Mouse (Mus musculus): ENCODE data around the gene Il22ra2. TPM values are rescaled to one million over a fixed set of nuclear protein-coding genes. Genes with fewer than 3 reads are reported as not detected.

Il22ra2 gene
- polyA plus RNA-seq (2015; fragmentation: Nextera tagmentation; extraction: Ambion mirVana), result not detected in 2 replicates

DNA sequence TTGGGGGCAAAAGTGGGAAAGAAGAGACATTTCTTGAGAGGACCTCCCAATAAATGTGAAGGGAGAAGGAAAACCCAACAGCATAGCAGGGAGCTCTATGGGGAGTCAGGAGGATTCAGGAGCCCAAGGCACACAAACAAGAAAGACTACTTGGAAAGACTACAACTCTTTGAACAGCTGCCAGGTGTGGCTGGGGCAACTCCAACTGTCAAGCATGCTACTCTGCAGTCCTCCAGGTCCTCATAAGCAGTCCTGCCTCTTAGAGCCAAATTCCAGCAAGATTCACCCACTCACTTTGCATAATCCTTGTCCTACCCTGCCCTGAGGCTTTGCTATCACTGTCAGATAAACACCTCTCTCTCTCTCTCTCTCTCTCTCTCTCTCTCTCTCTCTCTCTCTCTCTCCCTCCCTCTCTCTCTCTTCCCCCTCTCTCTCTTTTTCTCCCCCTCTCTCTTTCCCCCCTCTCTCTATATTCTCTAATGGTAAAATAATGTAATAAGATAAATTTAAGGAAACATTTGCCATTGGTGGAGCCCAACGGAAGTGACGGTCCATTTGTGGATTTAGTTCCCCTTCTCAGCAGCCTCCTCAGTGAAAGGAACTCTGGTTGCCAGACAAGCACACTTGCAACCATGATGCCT, at the start of gene Il22ra2:
Gene Il22ra2 (plus strand): TSS at position 591 of the 641 bp plus-strand sequence.
- WGBS, result 98% methylated on average over 2 of the region's 2 CpGs
- Histone ChIP-seq H3K27me3 (no peaks in the 10 kb centered on the region), H3K9ac (no peak within 1 kb of the TSS), H3K36me3 (no peaks in the 10 kb centered on the region), H3K9me3 (no peaks in the 10 kb centered on the region), H3K4me1 (replicated peaks) (no peaks in the 10 kb centered on the region), H3K27ac (replicated peaks) (no peak within 1 kb of the TSS), H3K4me3 (no peak within 1 kb of the TSS), H3K4me2 (no peak within 1 kb of the TSS)
- no peak for ATAC-seq (ENCODE audit: low read depth)

GRCm38 (mm10) chr10:19577571-19577970, 44.2 kb upstream of the Il22ra2 start:
- no peak overlapping the region for H3K4me2 ChIP-seq
- no peak overlapping the region for H3K4me3 ChIP-seq
- ATAC-seq (ENCODE audit: low read depth), result no peak
- no peak overlapping the region for H3K27ac ChIP-seq (replicated peaks)
- no peak overlapping the region for H3K9ac ChIP-seq
- no peaks in the 10 kb centered on the region for H3K36me3 ChIP-seq
- no peaks in the 10 kb centered on the region for H3K9me3 ChIP-seq
- WGBS, result 96% methylated on average over 3 of the region's 3 CpGs
- no peaks in the 10 kb centered on the region for H3K4me1 ChIP-seq (replicated peaks)
- H3K27me3 ChIP-seq, result no peaks in the 10 kb centered on the region

GRCm38 (mm10) chr10:19578001-19578400, 43.8 kb upstream of the Il22ra2 start:
- no peak for ATAC-seq (ENCODE audit: low read depth)
- no peak overlapping the region for H3K4me2 ChIP-seq
- no peaks in the 10 kb centered on the region for H3K9me3 ChIP-seq
- 86% methylated on average over 6 of the region's 6 CpGs for WGBS
- H3K9ac ChIP-seq, result no peak overlapping the region
- H3K27me3 ChIP-seq, result no peaks in the 10 kb centered on the region
- no peak overlapping the region for H3K27ac ChIP-seq (replicated peaks)
- H3K4me1 ChIP-seq (replicated peaks), result no peaks in the 10 kb centered on the region
- H3K4me3 ChIP-seq, result no peak overlapping the region
- H3K36me3 ChIP-seq, result no peaks in the 10 kb centered on the region

DNA sequence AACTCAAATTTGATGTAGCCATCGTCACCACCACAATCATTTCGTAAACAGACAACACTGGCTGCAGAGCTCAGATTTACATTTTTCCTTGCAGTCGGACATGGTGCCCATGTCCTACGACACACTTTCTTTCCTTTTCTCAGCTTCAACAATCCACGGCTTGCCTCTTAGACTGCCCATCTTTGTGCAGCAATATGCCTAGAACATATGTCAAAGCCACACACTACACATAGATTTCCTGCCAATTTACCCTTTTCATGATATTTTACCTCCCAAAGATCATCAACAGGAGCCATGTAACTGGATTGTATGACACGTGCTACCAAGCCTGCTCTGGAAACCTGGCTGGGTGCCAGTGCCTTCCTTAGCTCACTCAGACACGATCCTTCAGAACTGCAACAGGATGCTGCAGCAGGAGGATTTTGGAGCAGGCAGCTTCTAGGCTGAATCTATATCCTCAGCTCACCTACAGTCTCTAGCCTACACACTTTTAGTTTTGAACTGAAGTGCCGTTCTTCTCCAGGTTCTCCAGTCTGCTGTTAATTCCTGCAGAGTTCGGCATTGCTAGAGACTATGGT, 43.3 kb upstream of the Il22ra2 start:
- no peak overlapping the region for H3K9ac ChIP-seq
- H3K4me3 ChIP-seq, result no peak overlapping the region
- H3K27me3 ChIP-seq, result no peaks in the 10 kb centered on the region
- H3K36me3 ChIP-seq, result no peaks in the 10 kb centered on the region
- no peaks in the 10 kb centered on the region for H3K4me1 ChIP-seq (replicated peaks)
- no peaks in the 10 kb centered on the region for H3K9me3 ChIP-seq
- H3K27ac ChIP-seq (replicated peaks), result no peak overlapping the region
- no peak for ATAC-seq (ENCODE audit: low read depth)
- 79% methylated on average over 9 of the region's 9 CpGs for WGBS
- H3K4me2 ChIP-seq, result no peak overlapping the region

DNA sequence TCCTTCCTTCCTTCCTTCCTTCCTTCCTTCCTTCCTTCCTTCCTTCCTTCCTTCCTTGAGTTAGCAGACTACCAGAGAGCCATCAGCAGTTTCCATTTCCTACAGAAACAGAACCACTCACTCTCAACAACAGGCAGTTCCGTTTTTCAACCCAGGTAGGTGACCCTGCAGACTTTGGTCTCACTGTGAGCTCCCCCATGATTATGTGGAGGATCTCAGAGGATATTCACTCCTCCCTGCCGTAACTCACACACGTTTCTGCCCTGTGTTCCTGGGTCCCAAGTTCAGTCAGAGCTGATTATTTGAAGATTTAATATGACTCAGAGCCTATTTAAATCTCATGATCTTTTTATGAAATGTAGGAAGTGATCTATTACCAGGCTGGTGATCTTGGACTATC, 41.1 kb upstream of the Il22ra2 start:
- H3K4me3 ChIP-seq, result no peak overlapping the region
- no peak overlapping the region for H3K4me2 ChIP-seq
- H3K9ac ChIP-seq, result no peak overlapping the region
- no peaks in the 10 kb centered on the region for H3K4me1 ChIP-seq (replicated peaks)
- H3K9me3 ChIP-seq, result no peaks in the 10 kb centered on the region
- H3K27ac ChIP-seq (replicated peaks), result no peak overlapping the region
- no peak for ATAC-seq (ENCODE audit: low read depth)
- no peaks in the 10 kb centered on the region for H3K36me3 ChIP-seq
- WGBS, result 66% methylated on average over 3 of the region's 3 CpGs
- H3K27me3 ChIP-seq, result no peaks in the 10 kb centered on the region

GRCm38 (mm10) chr10:19581844-19582582, 39.8 kb upstream of the Il22ra2 start:
- no peaks in the 10 kb centered on the region for H3K9me3 ChIP-seq
- no peaks in the 10 kb centered on the region for H3K27me3 ChIP-seq
- no peaks in the 10 kb centered on the region for H3K4me1 ChIP-seq (replicated peaks)
- H3K4me3 ChIP-seq, result no peak overlapping the region
- no peak overlapping the region for H3K27ac ChIP-seq (replicated peaks)
- no peak overlapping the region for H3K9ac ChIP-seq
- no peak overlapping the region for H3K4me2 ChIP-seq
- no peaks in the 10 kb centered on the region for H3K36me3 ChIP-seq
- ATAC-seq (ENCODE audit: low read depth), result no peak
- 81% methylated on average over 9 of the region's 9 CpGs for WGBS

DNA sequence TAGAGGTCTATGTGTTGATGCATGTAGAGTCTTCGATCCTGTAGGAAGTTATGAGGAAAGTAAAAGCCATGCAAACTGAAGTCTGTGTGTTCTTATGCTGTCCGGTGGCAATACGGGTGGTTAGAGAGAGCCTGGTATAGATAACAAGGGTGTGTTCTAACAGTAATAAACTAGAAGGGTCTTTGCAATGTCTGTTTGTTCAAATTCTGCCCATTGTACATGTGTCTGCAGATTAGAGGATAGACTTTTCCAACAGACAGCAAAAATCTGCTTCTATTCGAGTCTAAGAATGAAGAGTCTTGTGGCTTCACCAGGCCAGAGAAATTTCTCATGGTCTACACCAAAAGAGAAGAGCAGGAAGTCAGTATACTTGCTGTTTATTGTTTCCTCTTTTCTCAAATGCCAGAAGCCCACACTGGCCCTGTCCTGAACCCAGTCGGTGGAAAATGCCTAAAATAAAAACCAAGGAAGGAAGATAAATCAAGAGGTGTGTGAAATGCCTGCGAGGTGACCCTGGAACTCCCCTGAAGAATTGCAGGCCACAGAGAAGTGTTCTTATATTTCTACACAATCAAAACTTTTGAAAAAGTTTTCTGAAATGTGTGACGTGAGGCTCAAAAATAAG, 38.9 kb upstream of the Il22ra2 start:
- 80% methylated on average over 7 of the region's 7 CpGs for WGBS

GRCm38 (mm10) chr10:19584064-19584463, 37.7 kb upstream of the Il22ra2 start:
- ATAC-seq (ENCODE audit: low read depth), result no peak
- H3K27me3 ChIP-seq, result no peaks in the 10 kb centered on the region
- no peak overlapping the region for H3K9ac ChIP-seq
- no peaks in the 10 kb centered on the region for H3K9me3 ChIP-seq
- H3K36me3 ChIP-seq, result no peaks in the 10 kb centered on the region
- H3K4me2 ChIP-seq, result no peak overlapping the region
- H3K27ac ChIP-seq (replicated peaks), result no peak overlapping the region
- 76% methylated on average over 2 of the region's 2 CpGs for WGBS
- no peaks in the 10 kb centered on the region for H3K4me1 ChIP-seq (replicated peaks)
- no peak overlapping the region for H3K4me3 ChIP-seq

More for the DNA sequence above, 38.9 kb upstream of the Il22ra2 start:
- Histone ChIP-seq H3K4me1 (replicated peaks) (no peaks in the 10 kb centered on the region), H3K4me2 (no peak overlapping the region), H3K9ac (no peak overlapping the region), H3K27me3 (no peaks in the 10 kb centered on the region), H3K4me3 (no peak overlapping the region), H3K27ac (replicated peaks) (no peak overlapping the region), H3K9me3 (no peaks in the 10 kb centered on the region), H3K36me3 (no peaks in the 10 kb centered on the region)
- no peak for ATAC-seq (ENCODE audit: low read depth)

DNA sequence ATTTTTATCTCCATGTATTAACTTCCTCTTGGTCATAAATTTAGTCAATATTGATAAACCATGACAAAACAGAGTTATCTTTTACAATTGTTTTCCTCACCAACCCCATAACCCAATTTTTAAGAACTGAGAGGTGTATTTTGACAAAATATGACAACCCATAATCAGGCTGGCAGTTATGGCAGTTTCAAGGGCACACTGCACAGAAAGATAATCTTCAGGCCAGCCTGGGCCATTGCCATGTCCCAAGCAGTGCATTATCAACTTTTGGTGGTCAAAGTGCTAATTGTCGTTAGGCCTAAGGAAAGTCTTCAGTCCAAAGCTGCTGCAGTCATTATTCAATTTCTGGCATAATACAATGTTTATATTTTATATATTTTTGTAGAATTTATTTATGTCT, 37.0 kb upstream of the Il22ra2 start:
- Histone ChIP-seq H3K9ac (no peak overlapping the region), H3K9me3 (no peaks in the 10 kb centered on the region)
- WGBS, result 89% methylated on average over 1 of the region's 1 CpGs

DNA sequence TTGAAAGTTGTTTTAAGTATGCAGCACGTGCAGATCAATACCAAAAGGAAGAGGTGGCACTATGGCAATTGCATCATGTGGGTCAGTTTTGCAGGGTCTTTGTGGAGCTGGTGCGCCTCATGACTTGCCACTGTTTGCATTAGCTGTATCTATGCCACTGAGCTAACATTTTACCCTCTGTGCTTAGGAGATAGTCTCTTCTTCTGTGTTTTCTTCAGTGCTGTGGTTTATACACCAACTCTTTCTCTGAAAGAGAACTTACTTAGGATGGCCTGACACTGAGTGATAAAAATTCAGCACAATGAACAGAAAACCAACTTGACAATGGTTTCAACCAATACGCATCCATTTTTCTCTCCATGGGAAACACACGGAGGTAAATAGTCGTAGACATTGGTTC, 35.9 kb upstream of the Il22ra2 start:
- Histone ChIP-seq H3K4me3 (no peak overlapping the region), H3K27ac (replicated peaks) (no peak overlapping the region), H3K4me1 (replicated peaks) (no peaks in the 10 kb centered on the region), H3K27me3 (0 out of 2 replicates have a peak, but pooled peaks cover 5% of the 10 kb centered on the region), H3K36me3 (no peaks in the 10 kb centered on the region), H3K9ac (no peak overlapping the region), H3K4me2 (no peak overlapping the region), H3K9me3 (no peaks in the 10 kb centered on the region)
- no peak for ATAC-seq (ENCODE audit: low read depth)
- 89% methylated on average over 5 of the region's 5 CpGs for WGBS

More for the DNA sequence above, 37.0 kb upstream of the Il22ra2 start:
- Histone ChIP-seq H3K36me3 (no peaks in the 10 kb centered on the region), H3K4me3 (no peak overlapping the region), H3K4me2 (no peak overlapping the region), H3K27me3 (0 out of 2 replicates have a peak, but pooled peaks cover 3% of the 10 kb centered on the region), H3K4me1 (replicated peaks) (no peaks in the 10 kb centered on the region), H3K27ac (replicated peaks) (no peak overlapping the region)
- no peak for ATAC-seq (ENCODE audit: low read depth)

- 0 out of 2 replicates have a peak, but pooled peaks cover 5% of the 10 kb centered on the region for H3K27me3 ChIP-seq
- no peaks in the 10 kb centered on the region for H3K36me3 ChIP-seq
- no peak overlapping the region for H3K9ac ChIP-seq
- peaks cover under 1% of the 10 kb centered on the region; the same call in 1 of the 2 replicates for H3K4me1 ChIP-seq (replicated peaks)
- ATAC-seq (ENCODE audit: low read depth), result no peak
- no peak overlapping the region for H3K27ac ChIP-seq (replicated peaks)
- no peak overlapping the region for H3K4me2 ChIP-seq
- no peaks in the 10 kb centered on the region for H3K9me3 ChIP-seq
- H3K4me3 ChIP-seq, result no peak overlapping the region
- WGBS, result 84% methylated on average over 3 of the region's 3 CpGs
Measured at GRCm38 (mm10) chr10:19587281-19587680, 34.5 kb upstream of the Il22ra2 start.

GRCm38 (mm10) chr10:19589626-19590025, 32.2 kb upstream of the Il22ra2 start:
- ATAC-seq (ENCODE audit: low read depth), result no peak
- H3K4me1 ChIP-seq (replicated peaks), result peaks cover 21% of the 10 kb centered on the region
- 88% methylated on average over 12 of the region's 12 CpGs for WGBS
- H3K9ac ChIP-seq, result no peak overlapping the region
- no peak overlapping the region for H3K27ac ChIP-seq (replicated peaks)
- 0 out of 2 replicates have a peak, but pooled peaks cover 5% of the 10 kb centered on the region for H3K27me3 ChIP-seq
- no peaks in the 10 kb centered on the region for H3K36me3 ChIP-seq
- no peak overlapping the region for H3K4me3 ChIP-seq
- no peak overlapping the region for H3K4me2 ChIP-seq
- H3K9me3 ChIP-seq, result no peaks in the 10 kb centered on the region

All from neural tube, embryonic 13.5 days (tissue).